Comparison of ENCODE assay signal across 9 mouse cellular contexts in the genomic region with DNA sequence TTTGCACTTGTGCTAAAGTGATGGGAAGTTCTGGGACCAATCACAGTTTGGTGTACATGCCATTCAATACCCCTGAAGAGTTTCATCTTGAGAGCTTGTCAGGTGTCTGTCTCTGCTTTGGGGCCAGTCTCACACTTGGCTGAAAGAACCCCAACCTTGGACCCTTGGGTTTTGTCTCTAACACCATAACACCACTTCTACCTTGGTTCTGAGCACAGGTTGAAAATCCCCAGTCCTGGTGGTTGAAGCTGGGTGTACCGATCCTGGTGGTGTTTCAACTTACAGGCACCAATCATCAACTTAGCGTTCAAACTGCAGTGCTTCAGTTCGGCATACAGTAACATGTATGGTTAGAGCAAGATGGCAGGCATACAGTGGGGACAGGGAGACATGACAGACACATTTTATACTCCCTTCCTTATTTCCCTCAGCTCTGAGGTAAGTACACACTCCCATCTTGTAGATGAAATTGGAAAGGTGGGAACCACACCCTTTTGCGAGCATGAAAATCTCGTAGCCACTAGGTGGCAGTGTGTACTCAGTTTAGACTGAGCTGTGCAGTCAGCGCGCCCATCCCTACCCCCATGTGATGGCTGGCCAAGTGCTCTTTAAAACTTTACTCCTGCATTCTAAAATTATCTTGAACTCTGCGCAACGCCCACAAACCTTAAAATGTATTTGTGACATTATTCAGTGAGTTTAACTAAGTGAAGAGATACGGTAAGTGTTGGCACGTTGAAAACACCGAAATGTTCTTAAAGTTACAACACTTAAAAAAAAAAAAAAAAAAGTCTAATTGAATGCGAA. TPM values are rescaled to one million over a fixed set of nuclear protein-coding genes. Genes with fewer than 3 reads are reported as not detected.
DNase-seq lines count a peak whose midpoint lies in the region; ATAC-seq and TF ChIP-seq lines count a peak whose summit lies in the region.
"Had no signal": no experiment of that assay in that cellular context is flagged by ENCODE, and none has a peak within 500 bp of the region (broad histone marks: within the 10 kb centered on the region; RNA-seq: fewer than 3 reads in every experiment).

No protein-coding gene starts in this region.

- peak; percentile 34 for DNase-seq in brain, embryonic 18.5 days (ENCODE audit: low read depth, low spot score)
- DNase-seq in forebrain, embryonic 10.5 days (ENCODE audit: extremely low spot score, low spot score) = peak; percentile 79
- DNase-seq in heart, postnatal 10 days = peak; percentile 88 to 90
- peak; percentile 72 to 89 for DNase-seq in kidney, postnatal 36 days
- peak; percentile 89 for DNase-seq in testis, postnatal 10 days (ENCODE audit: low spot score)

- H3K9ac ChIP-seq in liver, embryonic 16.5 days (ENCODE audit: low read depth, low read length) = no peak overlapping the region
- no peak overlapping the region for H3K9ac ChIP-seq in neural tube, embryonic 14.5 days (replicated peaks; ENCODE audit: low read depth, low read length)
- H3K9ac ChIP-seq: liver, embryonic 15.5 days had no signal

- H3K27ac ChIP-seq in forebrain, embryonic 10.5 days = no peak overlapping the region
- H3K27ac ChIP-seq in liver, embryonic 16.5 days (ENCODE audit: low read length) = no peak overlapping the region
- no peak overlapping the region for H3K27ac ChIP-seq in neural tube, embryonic 14.5 days (ENCODE audit: low read depth, low read length)
- H3K27ac ChIP-seq: liver, embryonic 15.5 days had no signal

- H3K4me1 ChIP-seq in E14TG2a.4 (replicated peaks; ENCODE audit: low read depth, low read length) = no peaks in the 10 kb centered on the region
- H3K4me1 ChIP-seq in forebrain, embryonic 10.5 days = peaks cover 13% of the 10 kb centered on the region
- H3K4me1 ChIP-seq in liver, embryonic 16.5 days (ENCODE audit: control insufficient read depth, low read depth, low read length) = no peaks in the 10 kb centered on the region
- H3K4me1 ChIP-seq in neural tube, embryonic 14.5 days (ENCODE audit: control insufficient read depth, insufficient read depth, low read length) = no peaks in the 10 kb centered on the region

- H3K4me2 ChIP-seq in liver, embryonic 16.5 days (ENCODE audit: low read depth, low read length) = no peak overlapping the region
- no peak overlapping the region for H3K4me2 ChIP-seq in neural tube, embryonic 14.5 days (ENCODE audit: low read depth, low read length)
- H3K4me2 ChIP-seq: liver, embryonic 15.5 days had no signal

- intact Hi-C loops in heart, postnatal 10 days (cut with DNase I) = loop anchor here (1.0 to 5.0 kb wide), 4 partner anchors 40 to 711 kb away; no protein-coding TSS in a partner anchor

- peak; percentile 40 for TF ChIP-seq CTCF in E14TG2a.4 (conservative IDR thresholded peaks at IDR 0.05; ENCODE audit: low read length)

- H3K4me3 ChIP-seq in E14TG2a.4 (replicated peaks; ENCODE audit: low read length) = no peak overlapping the region
- H3K4me3 ChIP-seq in forebrain, embryonic 10.5 days = no peak overlapping the region
- no peak overlapping the region for H3K4me3 ChIP-seq in liver, embryonic 16.5 days (ENCODE audit: low read depth, low read length)
- no peak overlapping the region for H3K4me3 ChIP-seq in neural tube, embryonic 14.5 days (ENCODE audit: low read depth, low read length)
- H3K4me3 ChIP-seq: liver, embryonic 15.5 days had no signal

- no peaks in the 10 kb centered on the region for H3K9me3 ChIP-seq in E14TG2a.4 (ENCODE audit: low read length)
- H3K9me3 ChIP-seq in forebrain, embryonic 10.5 days = no peaks in the 10 kb centered on the region
- H3K9me3 ChIP-seq in liver, embryonic 16.5 days (replicated peaks; ENCODE audit: control insufficient read depth, low read length) = no peaks in the 10 kb centered on the region
- H3K9me3 ChIP-seq in neural tube, embryonic 14.5 days (ENCODE audit: control insufficient read depth, low read length) = no peaks in the 10 kb centered on the region
- H3K9me3 ChIP-seq: liver, embryonic 15.5 days had no signal

- H3K36me3 ChIP-seq in E14TG2a.4 (ENCODE audit: insufficient read depth, low read length) = no peaks in the 10 kb centered on the region
- H3K36me3 ChIP-seq in forebrain, embryonic 10.5 days (replicated peaks) = no peaks in the 10 kb centered on the region
- H3K36me3 ChIP-seq in liver, embryonic 16.5 days (ENCODE audit: control insufficient read depth, insufficient read depth) = no peaks in the 10 kb centered on the region
- no peaks in the 10 kb centered on the region for H3K36me3 ChIP-seq in neural tube, embryonic 14.5 days (ENCODE audit: control insufficient read depth, insufficient read depth, low read length)
- H3K36me3 ChIP-seq: liver, embryonic 15.5 days had no signal

- peaks cover 25% of the 10 kb centered on the region for H3K27me3 ChIP-seq in E14TG2a.4 (ENCODE audit: insufficient read depth, low read length)
- H3K27me3 ChIP-seq in forebrain, embryonic 10.5 days (ENCODE audit: poor library complexity, severe bottlenecking) = peaks cover 57% of the 10 kb centered on the region
- no peaks in the 10 kb centered on the region for H3K27me3 ChIP-seq in liver, embryonic 16.5 days (ENCODE audit: control insufficient read depth, insufficient read depth, low read depth, low read length)
- no peaks in the 10 kb centered on the region for H3K27me3 ChIP-seq in neural tube, embryonic 14.5 days (ENCODE audit: control insufficient read depth, insufficient read depth, low read length)

- 0 out of 2 replicates have a peak, but pooled peaks have one; percentile 45 for ATAC-seq in liver, embryonic 16.5 days (ENCODE audit: low read depth)
- peak; percentile 89 for ATAC-seq in neural tube, embryonic 14.5 days (ENCODE audit: low read depth)

- WGBS in forebrain, embryonic 10.5 days = 36% methylated on average over 13 of the region's 13 CpGs
- WGBS in liver, embryonic 16.5 days (ENCODE audit: insufficient replicate concordance) = 26% methylated on average over 13 of the region's 13 CpGs
- WGBS in neural tube, embryonic 14.5 days = 35% methylated on average over 13 of the region's 13 CpGs

RNA-seq across cellular contexts. Expression of a gene that starts 30.7 kb away (rescaled TPM):
- polyA plus RNA-seq in forebrain, embryonic 10.5 days (2016; fragmentation: Nextera tagmentation; extraction: Ambion mirVana) = 492 and 499 TPM in 2 replicates
- 1,000 to 10,000 TPM; 3,766 to 3,984 TPM for total RNA-seq in heart, postnatal 10 days (2021)
- polyA plus RNA-seq in liver, embryonic 16.5 days (2015; fragmentation: Nextera tagmentation; extraction: Ambion mirVana) = 87.9 and 92.4 TPM in 2 replicates
- polyA plus RNA-seq in neural tube, embryonic 14.5 days (2014; fragmentation: Nextera tagmentation; extraction: Ambion mirVana) = 996 and 1,036 TPM in 2 replicates

RNA-seq across cellular contexts. Expression of a gene that starts 52.7 kb away (rescaled TPM):
- 1.8 and 2.7 TPM in 2 replicates for polyA plus RNA-seq in forebrain, embryonic 10.5 days (2016; fragmentation: Nextera tagmentation; extraction: Ambion mirVana)
- not detected for total RNA-seq in heart, postnatal 10 days (2021)
- not detected in 2 replicates for polyA plus RNA-seq in liver, embryonic 16.5 days (2015; fragmentation: Nextera tagmentation; extraction: Ambion mirVana)
- polyA plus RNA-seq in neural tube, embryonic 14.5 days (2014; fragmentation: Nextera tagmentation; extraction: Ambion mirVana) = 0.24 TPM in 1 of 2 replicates, not detected in the other
- polyA plus RNA-seq: liver, embryonic 15.5 days had no signal

Comparison
In these comparisons a context has a peak if more than half of its experiments do, and no peak if none do; other contexts are left out.
1. DNase-seq: peak in every context shown above with its lines; median percentile 89 in heart, postnatal 10 days; 89 in testis, postnatal 10 days; 80 in kidney, postnatal 36 days; 79 in forebrain, embryonic 10.5 days; 34 in brain, embryonic 18.5 days.